Mouse (Mus musculus) cerebellum, postnatal 10 days (tissue): Measurements from ENCODE around the gene Trim3.

ENCODE experiments used
- DNase-seq, 2 experiments: peaks; one replicate each; pipeline ENCODE4 v3.0.0; 2021; ENCODE audit warnings: mixed read lengths in 2 of 2

Gene Trim3

DNA sequence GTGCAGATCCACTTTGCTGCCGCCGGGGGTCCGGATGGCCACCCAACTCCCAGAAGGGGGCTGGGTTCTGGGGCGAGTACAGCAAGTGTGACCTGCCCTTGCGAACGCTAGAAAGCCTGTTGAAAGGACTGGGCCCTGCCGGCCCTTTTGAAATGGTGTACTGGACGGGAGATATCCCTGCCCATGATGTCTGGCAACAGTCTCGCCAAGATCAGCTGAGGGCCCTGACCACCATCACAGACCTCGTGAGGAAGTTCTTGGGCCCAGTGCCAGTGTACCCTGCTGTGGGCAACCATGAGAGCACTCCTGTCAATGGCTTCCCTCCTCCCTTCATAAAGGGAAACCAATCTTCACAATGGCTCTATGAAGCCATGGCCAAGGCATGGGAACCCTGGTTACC, 77.8 kb downstream of the Trim3 start:
- peak; percentile 67 to 68 for DNase-seq
